Mouse (Mus musculus) embryonic facial prominence, embryonic 11.5 days (tissue): ENCODE measurements around the gene Paxip1. TPM values are rescaled to one million over a fixed set of nuclear protein-coding genes. Genes with fewer than 3 reads are reported as not detected.

Experiments used
- ATAC-seq: fragments of 200-750 bp; cut with Nextera tagmentation; replicated peaks from 2 replicates; pipeline ENCODE4 v1.8.0; 2017; ENCODE audit warnings: low read depth; ENCODE audit not compliant: insufficient number of reproducible peaks, low FRiP score, low TSS enrichment
- DNase-seq: peaks from one replicate; pipeline ENCODE4 v3.0.0-alpha.2; 2015; ENCODE audit warnings: low spot score
- H3K27ac ChIP-seq: fragments of 300-500 bp; sonication (generic); replicated peaks from 2 replicates; pipeline ENCODE4 v1.5.1; 2014; ENCODE audit warnings: mild to moderate bottlenecking, low read depth, low read length, control low read depth
- H3K27me3 ChIP-seq: fragments of 300-500 bp; sonication (generic); 2 replicates; pipeline ENCODE4 v1.6.1; 2014; ENCODE audit warnings: mild to moderate bottlenecking, low read length, moderate library complexity, mixed read lengths; ENCODE audit not compliant: control insufficient read depth, insufficient read depth
- H3K36me3 ChIP-seq: fragments of 300-500 bp; sonication (generic); replicated peaks from 2 replicates; pipeline ENCODE4 v1.6.1; 2014; ENCODE audit warnings: low read depth, mild to moderate bottlenecking, low read length, moderate library complexity, mixed read lengths; ENCODE audit not compliant: control insufficient read depth, insufficient read depth
- H3K4me1 ChIP-seq: fragments of 300-500 bp; sonication (generic); 2 replicates; pipeline ENCODE4 v1.6.1; 2014; ENCODE audit warnings: low read length, mixed read lengths; ENCODE audit not compliant: control insufficient read depth, insufficient read depth
- H3K4me2 ChIP-seq: fragments of 300-500 bp; sonication (generic); 2 replicates; pipeline ENCODE4 v1.6.1; 2014; ENCODE audit warnings: low read depth, mild to moderate bottlenecking, control low read depth, low read length, moderate library complexity
- H3K4me3 ChIP-seq: fragments of 300-500 bp; sonication (generic); 2 replicates; pipeline ENCODE4 v1.5.1; 2014; ENCODE audit warnings: low read depth, low read length, control low read depth
- H3K9ac ChIP-seq: fragments of 300-500 bp; sonication (generic); replicated peaks from 2 replicates; pipeline ENCODE4 v1.6.1; 2014; ENCODE audit warnings: mild to moderate bottlenecking, control low read depth, low read length
- H3K9me3 ChIP-seq: fragments of 300-500 bp; sonication (generic); replicated peaks from 2 replicates; pipeline ENCODE4 v1.6.1; 2016; ENCODE audit warnings: mild to moderate bottlenecking, low read length, inconsistent platforms, mixed read lengths; ENCODE audit not compliant: control insufficient read depth
- WGBS: fragments of 180-500 bp; shearing (Covaris S2); extraction: QIAGEN DNeasy Blood & Tissue Kit; methylation state at CpG from one replicate; pipeline ENCODE4 v1.1.7; 2014; 5-methylcytosine and 5-hydroxymethylcytosine counted together
- polyA plus RNA-seq: library from polyadenylated mRNA; unstranded; fragments of >200 nt; fragmentation: Nextera tagmentation; extraction: Ambion mirVana; gene quantifications from 2 replicates; pipeline ENCODE4 v1.2.1, GENCODE M21; 2014

Paxip1 gene
- polyA plus RNA-seq, 1 experiment from 2014 or later: 43.6 TPM

DNA sequence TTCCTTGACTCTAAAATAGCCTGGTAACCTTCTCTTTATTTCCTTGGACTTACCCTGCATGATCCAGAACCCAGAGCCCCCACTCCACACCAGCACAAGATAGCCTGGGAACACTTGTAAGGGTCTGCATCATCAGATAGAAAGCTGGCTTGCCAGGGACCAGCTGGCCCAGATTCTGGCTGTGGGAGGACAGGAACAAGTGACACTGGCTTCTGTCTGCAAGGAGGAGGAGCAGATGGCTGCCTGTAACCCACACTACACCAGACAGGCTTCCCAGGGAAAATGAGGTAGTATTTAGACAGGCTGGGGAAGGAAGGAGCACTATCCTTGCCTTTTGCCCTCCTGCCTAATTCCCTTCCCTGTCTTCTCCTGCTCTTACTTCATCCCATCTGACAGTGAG is 74.2 kb downstream of the Paxip1 start:
- H3K4me1 ChIP-seq: no peaks in the 10 kb centered on the region
- no peaks in the 10 kb centered on the region for H3K36me3 ChIP-seq
- no peak overlapping the region for H3K4me3 ChIP-seq
- H3K4me2 ChIP-seq: no peak overlapping the region
- H3K27ac ChIP-seq: no peak overlapping the region
- no peak overlapping the region for H3K9ac ChIP-seq
- no peaks in the 10 kb centered on the region for H3K27me3 ChIP-seq
- H3K9me3 ChIP-seq: no peaks in the 10 kb centered on the region
- ATAC-seq (no peak), DNase-seq (no peak)

DNA sequence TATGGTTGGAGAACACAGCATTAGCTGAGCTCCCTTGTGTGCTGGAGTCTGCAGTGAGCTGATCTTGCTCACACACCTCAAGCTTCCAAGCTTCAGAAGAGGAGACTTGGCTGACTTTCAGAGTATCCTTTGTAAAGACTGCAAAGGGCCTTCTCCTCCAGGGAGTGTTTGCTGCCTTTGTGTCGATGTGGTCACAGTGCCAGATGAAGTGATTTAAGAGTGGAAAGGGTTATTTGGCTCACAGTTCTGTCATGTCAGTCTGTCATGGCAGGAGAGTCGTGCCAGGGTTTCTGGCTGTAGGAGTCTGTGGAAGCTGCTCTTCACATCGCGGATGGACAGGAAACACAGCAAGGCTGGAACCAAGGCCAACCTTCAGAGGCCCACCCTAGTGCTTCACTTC is 75.5 kb downstream of the Paxip1 start:
- ATAC-seq (no peak), DNase-seq (no peak)
- Histone ChIP-seq H3K27ac (no peak overlapping the region), H3K9ac (no peak overlapping the region), H3K4me2 (no peak overlapping the region), H3K27me3 (no peaks in the 10 kb centered on the region), H3K9me3 (no peaks in the 10 kb centered on the region), H3K4me3 (no peak overlapping the region), H3K4me1 (no peaks in the 10 kb centered on the region), H3K36me3 (no peaks in the 10 kb centered on the region)
- 91% methylated on average over 4 of the region's 4 CpGs for WGBS

DNA sequence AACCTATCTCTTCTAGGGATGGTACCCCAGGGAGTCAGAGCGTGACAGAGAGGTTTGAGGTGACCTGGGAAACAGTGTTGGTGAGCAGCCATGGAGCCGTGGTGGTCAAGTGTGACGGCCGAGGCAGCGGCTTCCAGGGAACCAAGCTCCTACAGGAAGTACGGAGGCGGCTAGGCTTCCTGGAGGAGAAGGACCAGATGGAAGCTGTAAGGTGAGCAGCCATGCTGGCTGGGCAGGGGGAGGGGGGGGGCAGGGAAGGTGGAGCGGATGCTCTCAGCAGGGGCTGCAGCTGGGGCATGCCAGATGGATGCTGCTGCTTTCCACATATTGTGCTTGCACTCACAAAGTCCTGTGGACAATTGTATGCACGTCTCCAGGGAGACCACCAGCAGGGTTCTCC is 77.1 kb downstream of the Paxip1 start:
- DNase-seq (no peak), ATAC-seq (no peak)
- Histone ChIP-seq H3K27ac (no peak overlapping the region), H3K36me3 (no peaks in the 10 kb centered on the region), H3K9ac (no peak overlapping the region), H3K4me1 (no peaks in the 10 kb centered on the region), H3K4me3 (no peak overlapping the region), H3K27me3 (no peaks in the 10 kb centered on the region), H3K9me3 (no peaks in the 10 kb centered on the region), H3K4me2 (no peak overlapping the region)
- 63% methylated on average over 9 of the region's 9 CpGs for WGBS

DNA sequence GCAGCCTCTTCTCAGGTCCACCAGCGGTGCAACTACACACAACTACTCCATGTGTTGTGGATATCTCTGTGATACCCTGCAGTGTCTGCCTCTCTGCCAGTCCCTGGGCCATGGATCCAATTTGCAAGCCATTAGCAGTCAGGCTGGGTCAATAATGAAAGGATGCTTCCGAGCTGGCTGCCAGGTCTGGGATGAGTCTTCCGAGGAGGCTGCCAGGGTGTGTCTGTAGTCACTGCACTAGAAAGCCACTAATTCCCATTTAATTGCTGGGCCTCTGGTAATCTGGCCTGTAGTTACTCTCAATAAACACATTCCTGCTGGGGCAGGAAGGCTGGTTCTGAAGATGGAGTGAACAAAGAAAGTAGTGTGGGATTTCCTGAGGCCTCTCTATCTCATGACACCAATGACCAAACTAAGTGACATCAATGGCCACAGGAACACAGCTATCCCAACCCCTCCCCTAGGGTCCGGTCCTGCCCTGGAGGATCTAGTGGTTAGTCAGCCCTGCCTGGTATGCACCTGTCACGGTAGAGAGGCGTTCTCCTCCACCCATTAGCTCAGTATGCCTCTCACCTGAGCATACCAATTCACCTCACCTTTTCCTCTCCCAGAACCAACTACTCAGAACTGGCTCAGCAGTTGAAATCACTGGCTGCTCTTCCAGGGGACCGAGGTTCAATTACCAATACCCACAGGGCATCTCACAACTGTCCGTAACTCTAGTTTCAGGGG is 79.9 kb downstream of the Paxip1 start:
- Histone ChIP-seq H3K9me3 (no peaks in the 10 kb centered on the region), H3K9ac (no peak overlapping the region), H3K4me1 (no peaks in the 10 kb centered on the region), H3K27ac (no peak overlapping the region), H3K4me3 (no peak overlapping the region), H3K36me3 (no peaks in the 10 kb centered on the region), H3K4me2 (no peak overlapping the region), H3K27me3 (no peaks in the 10 kb centered on the region)
- ATAC-seq: no peak
- 55% methylated on average over 8 of the region's 8 CpGs for WGBS
- DNase-seq: no peak

DNA sequence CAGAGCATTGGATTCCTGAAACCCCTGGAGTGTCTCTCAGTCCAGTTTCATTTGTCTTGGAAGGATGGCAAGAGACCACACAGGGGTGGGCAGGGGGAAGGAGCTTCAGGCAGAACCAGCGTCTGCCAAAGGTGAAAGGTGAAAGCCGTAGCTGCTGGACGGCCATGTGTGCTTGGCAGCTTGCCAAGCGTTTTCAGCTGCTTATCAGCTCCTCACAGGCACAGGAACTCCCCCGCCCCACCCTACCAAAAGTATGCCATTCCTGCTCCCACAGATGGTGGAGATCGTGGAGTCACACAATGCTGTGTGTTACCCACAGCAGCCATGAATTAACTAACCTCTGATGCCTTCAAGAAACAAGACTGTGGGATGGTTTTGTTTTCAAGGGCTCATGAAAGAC is 83.3 kb downstream of the Paxip1 start:
- H3K4me2 ChIP-seq: no peak overlapping the region
- no peak overlapping the region for H3K27ac ChIP-seq
- no peaks in the 10 kb centered on the region for H3K36me3 ChIP-seq
- WGBS: 44% methylated on average over 6 of the region's 6 CpGs
- H3K4me1 ChIP-seq: no peaks in the 10 kb centered on the region
- no peak for ATAC-seq
- H3K9ac ChIP-seq: no peak overlapping the region
- H3K9me3 ChIP-seq: no peaks in the 10 kb centered on the region
- H3K27me3 ChIP-seq: no peaks in the 10 kb centered on the region
- no peak for DNase-seq
- no peak overlapping the region for H3K4me3 ChIP-seq

- H3K27ac ChIP-seq: no peak overlapping the region
- H3K4me2 ChIP-seq: no peak overlapping the region
- H3K4me1 ChIP-seq: no peaks in the 10 kb centered on the region
- H3K27me3 ChIP-seq: no peaks in the 10 kb centered on the region
- no peak for ATAC-seq
- H3K9me3 ChIP-seq: no peaks in the 10 kb centered on the region
- H3K9ac ChIP-seq: no peak overlapping the region
- no peaks in the 10 kb centered on the region for H3K36me3 ChIP-seq
- no peak overlapping the region for H3K4me3 ChIP-seq
- no peak for DNase-seq
Observed at GRCm38 (mm10) chr5:27707283-27707682, 84.2 kb downstream of the Paxip1 start.

DNA sequence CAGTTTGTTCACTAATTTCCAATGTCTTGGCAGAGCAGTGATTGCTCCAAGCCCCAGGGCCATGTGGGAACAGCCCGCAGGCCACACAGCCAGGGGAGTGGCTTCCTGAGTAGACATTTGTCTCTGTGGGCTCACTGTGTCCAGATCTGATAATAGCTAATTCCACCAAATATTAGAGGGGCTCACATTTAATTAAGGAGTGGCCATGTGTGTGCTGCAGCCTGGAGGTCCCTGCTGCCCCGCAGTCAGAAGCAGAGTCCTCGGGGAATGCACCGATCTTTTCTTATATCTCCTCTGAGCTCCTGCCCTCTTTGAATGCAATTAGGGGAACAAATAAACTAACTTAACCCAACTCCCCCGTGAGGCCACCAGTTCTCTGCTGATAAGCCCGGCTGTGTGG is 84.9 kb downstream of the Paxip1 start:
- Histone ChIP-seq H3K27ac (no peak overlapping the region), H3K36me3 (no peaks in the 10 kb centered on the region), H3K9me3 (no peaks in the 10 kb centered on the region), H3K9ac (no peak overlapping the region), H3K4me3 (no peak overlapping the region), H3K27me3 (no peaks in the 10 kb centered on the region), H3K4me1 (no peaks in the 10 kb centered on the region), H3K4me2 (no peak overlapping the region)
- ATAC-seq: no peak
- DNase-seq: no peak
- 60% methylated on average over 6 of the region's 6 CpGs for WGBS

- no peaks in the 10 kb centered on the region for H3K36me3 ChIP-seq
- no peaks in the 10 kb centered on the region for H3K27me3 ChIP-seq
- no peaks in the 10 kb centered on the region for H3K4me1 ChIP-seq
- H3K9me3 ChIP-seq: no peaks in the 10 kb centered on the region
- no peak overlapping the region for H3K27ac ChIP-seq
- DNase-seq (no peak), ATAC-seq (no peak)
- no peak overlapping the region for H3K9ac ChIP-seq
- H3K4me3 ChIP-seq: no peak overlapping the region
- H3K4me2 ChIP-seq: no peak overlapping the region
Observed at GRCm38 (mm10) chr5:27705020-27705419, 86.5 kb downstream of the Paxip1 start.
